1 mouse cellular context compared by ENCODE assay signal in the genomic region with DNA sequence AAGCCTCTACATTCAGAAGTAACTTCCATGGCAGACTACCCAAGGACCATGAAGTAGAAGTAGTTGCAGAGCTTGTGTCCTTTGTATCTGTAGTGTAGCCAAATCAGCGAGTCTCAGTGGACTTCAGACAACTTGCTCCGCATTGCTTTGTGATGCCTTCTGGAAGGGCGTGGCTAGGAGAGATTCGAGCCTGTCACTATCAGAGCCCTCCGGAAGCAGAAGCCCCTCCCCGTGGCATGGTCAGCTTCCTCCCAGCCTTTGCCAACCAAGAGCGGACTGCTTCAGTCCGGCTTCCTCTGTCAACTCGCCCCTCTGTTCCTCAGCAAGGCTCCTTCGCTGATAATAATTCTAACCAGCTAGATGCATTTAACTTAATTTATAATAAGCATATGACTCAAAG.
TF ChIP-seq lines count a peak whose summit lies in the region.

No protein-coding gene starts in this region.

TF ChIP-seq in MEL, 35 proteins besides CTCF, POLR2A, EP300 and RAD21 (continued from another document):
- TF ChIP-seq GATA1 (IDR thresholded peaks at IDR 0.05; ENCODE audit: low read depth, low read length) (no peak), CHD2 (IDR thresholded peaks at IDR 0.05; ENCODE audit: low read length) (no peak), USF1 (IDR thresholded peaks at IDR 0.05; ENCODE audit: low read depth, low read length) (no peak), ZC3H11A (IDR thresholded peaks at IDR 0.05; ENCODE audit: low read depth, low read length) (no peak), MAX (IDR thresholded peaks at IDR 0.05; ENCODE audit: low read length) (no peak), ZNF384 (IDR thresholded peaks at IDR 0.05; ENCODE audit: low read depth, low read length) (no peak), MAFK (IDR thresholded peaks at IDR 0.05; ENCODE audit: borderline replicate concordance, low read depth, low read length) (no peak), MYC (IDR thresholded peaks at IDR 0.05; ENCODE audit: low read depth, low read length) (no peak), MXI1 (IDR thresholded peaks at IDR 0.05; ENCODE audit: low read depth, low read length) (no peak), MYB (IDR thresholded peaks at IDR 0.05; ENCODE audit: low read depth, low read length) (no peak), CHD1 (IDR thresholded peaks at IDR 0.05; ENCODE audit: low read depth, low read length) (no peak)
